Mouse (Mus musculus) liver, embryonic 16.5 days (tissue): ENCODE measurements at regions not wholly inside any gene's neighbourhood (a gene's known extent, or its start where the extent isn't known, plus 50 kb on each side); places are given as distances from the start of the nearest gene placed in this dataset.

Experiments
- ATAC-seq: fragments of 200-750 bp; cut with Nextera tagmentation; 2 replicates; pipeline ENCODE4 v1.8.0; 2017; ENCODE audit warnings: low read depth, mild to moderate bottlenecking, moderate number of reproducible peaks, moderate library complexity
- H3K27ac ChIP-seq: fragments of 300-500 bp; sonication (generic); 2 replicates; pipeline ENCODE4 v1.5.1; 2014; ENCODE audit warnings: mild to moderate bottlenecking, low read length
- H3K27me3 ChIP-seq: fragments of 300-500 bp; sonication (generic); 2 replicates; pipeline ENCODE4 v1.6.1; 2014; ENCODE audit warnings: low read depth, low read length, mixed read lengths; ENCODE audit not compliant: control insufficient read depth, insufficient read depth
- H3K36me3 ChIP-seq: fragments of 300-500 bp; sonication (generic); 2 replicates; pipeline ENCODE4 v1.6.1; 2014; ENCODE audit warnings: mild to moderate bottlenecking; ENCODE audit not compliant: control insufficient read depth, insufficient read depth
- H3K4me1 ChIP-seq: fragments of 300-500 bp; sonication (generic); 2 replicates; pipeline ENCODE4 v1.6.1; 2014; ENCODE audit warnings: low read depth, low read length, mixed read lengths; ENCODE audit not compliant: control insufficient read depth
- H3K4me2 ChIP-seq: fragments of 300-500 bp; sonication (generic); 2 replicates; pipeline ENCODE4 v1.6.1; 2014; ENCODE audit warnings: low read depth, low read length, mixed read lengths
- H3K4me3 ChIP-seq: fragments of 300-500 bp; sonication (generic); 2 replicates; pipeline ENCODE4 v1.5.1; 2014; ENCODE audit warnings: low read depth, mild to moderate bottlenecking, low read length
- H3K9ac ChIP-seq: fragments of 300-500 bp; sonication (generic); 2 replicates; pipeline ENCODE4 v1.6.1; 2014; ENCODE audit warnings: low read depth, low read length
- H3K9me3 ChIP-seq: fragments of 300-500 bp; sonication (generic); replicated peaks from 2 replicates; pipeline ENCODE4 v1.6.1; 2016; ENCODE audit warnings: low read length; ENCODE audit not compliant: control insufficient read depth
- WGBS: fragments of 180-500 bp; shearing (Covaris S2); extraction: QIAGEN DNeasy Blood & Tissue Kit; methylation state at CpG from one replicate; pipeline ENCODE4 v1.1.7; 2014; ENCODE audit not compliant: insufficient replicate concordance; 5-methylcytosine and 5-hydroxymethylcytosine counted together

DNA sequence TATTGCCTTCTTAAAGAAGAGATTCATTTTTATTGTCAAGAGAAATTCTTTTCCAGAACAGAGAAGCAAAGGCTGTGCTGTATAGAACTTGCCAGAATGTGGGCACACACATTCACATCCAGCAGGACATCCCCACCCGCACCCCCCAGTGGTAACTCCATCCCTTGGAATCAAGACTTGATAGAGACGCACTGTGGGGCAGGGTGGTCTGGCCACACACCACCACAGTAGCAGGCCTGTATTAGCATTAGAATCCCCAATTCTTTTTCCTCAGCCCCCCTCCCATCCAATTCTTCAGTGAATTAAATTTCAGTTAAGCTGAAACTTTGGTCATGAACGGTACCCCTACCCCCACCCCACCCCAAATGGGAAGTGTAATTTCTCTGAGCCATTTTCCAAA lies 92.5 kb upstream of the Dio3 start:
- Histone ChIP-seq H3K4me2 (no peak overlapping the region), H3K9ac (no peak overlapping the region), H3K4me3 (no peak overlapping the region), H3K36me3 (no peaks in the 10 kb centered on the region), H3K27me3 (peaks cover 43% of the 10 kb centered on the region), H3K9me3 (no peaks in the 10 kb centered on the region), H3K4me1 (no peaks in the 10 kb centered on the region), H3K27ac (no peak overlapping the region)
- ATAC-seq = no peak
- 31% methylated on average over 3 of the region's 3 CpGs for WGBS

DNA sequence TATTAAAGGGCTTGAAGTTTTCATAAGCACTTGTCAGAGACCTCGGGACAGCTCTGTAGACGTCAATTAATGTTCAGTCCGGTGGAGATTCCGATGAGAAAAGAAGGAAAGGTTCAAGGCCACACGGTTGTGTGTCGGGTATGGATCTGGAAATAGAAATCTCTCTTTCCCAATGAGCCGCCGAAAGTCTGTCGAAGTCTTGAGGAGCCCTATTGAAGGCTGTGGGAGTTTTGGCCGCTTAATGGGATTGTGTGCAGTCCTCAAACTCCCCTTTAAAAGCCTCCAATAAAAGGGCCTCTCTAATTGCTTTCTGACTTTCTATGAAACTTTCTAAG lies 92.0 kb upstream of the Dio3 start:
- Histone ChIP-seq H3K36me3 (no peaks in the 10 kb centered on the region), H3K4me3 (no peak overlapping the region), H3K27ac (no peak overlapping the region), H3K9me3 (no peaks in the 10 kb centered on the region), H3K9ac (no peak overlapping the region), H3K4me1 (no peaks in the 10 kb centered on the region), H3K4me2 (no peak overlapping the region), H3K27me3 (peaks cover 43% of the 10 kb centered on the region)
- no peak for ATAC-seq
- WGBS = 9% methylated on average over 10 of the region's 10 CpGs

DNA sequence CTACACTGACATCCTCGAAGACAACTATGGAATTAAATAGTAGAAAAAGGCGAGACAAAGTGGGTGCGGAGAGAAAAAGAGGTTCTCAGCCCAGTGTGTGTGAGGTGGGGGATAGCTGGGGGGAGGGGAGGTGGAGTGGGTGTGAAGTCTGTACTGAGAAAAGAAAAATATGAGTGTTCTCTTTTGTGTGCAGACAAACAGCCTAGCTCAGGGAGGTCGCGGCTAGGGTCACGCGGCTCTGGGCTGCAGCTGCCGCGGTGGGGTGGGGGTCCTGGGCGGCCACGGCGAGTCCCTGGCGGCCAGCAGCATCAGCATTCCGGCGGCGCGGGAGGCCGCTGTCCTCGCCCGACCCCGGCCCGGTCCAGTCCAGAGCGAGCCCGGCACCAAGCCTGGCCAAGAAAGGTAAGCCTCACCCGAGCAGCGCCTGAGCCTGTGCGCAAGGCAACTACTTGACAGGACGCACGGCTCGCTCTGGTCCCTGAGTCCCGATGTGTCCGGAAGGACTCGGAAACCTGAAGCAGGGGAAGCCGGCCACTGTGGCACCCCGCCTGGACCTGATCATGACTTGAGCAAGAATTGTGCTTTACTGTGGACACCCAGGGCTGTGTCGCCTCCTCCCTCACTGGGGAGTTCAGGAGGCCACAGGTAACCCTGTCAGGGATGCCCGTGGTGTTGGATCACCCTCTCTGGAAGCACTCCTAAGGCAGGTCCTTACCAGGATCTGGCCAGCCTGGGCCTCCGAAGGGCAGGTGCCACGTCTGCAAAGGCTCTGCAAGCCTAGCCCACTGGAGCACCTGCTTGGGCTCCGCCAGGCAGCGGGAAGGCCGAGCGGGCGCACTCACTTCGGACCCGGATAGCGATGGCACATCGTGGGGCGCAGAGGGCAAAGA lies 91.4 kb upstream of the Dio3 start:
- Histone ChIP-seq H3K9me3 (no peaks in the 10 kb centered on the region), H3K27ac (no peak overlapping the region), H3K4me2 (no peak overlapping the region), H3K27me3 (peaks cover 43% of the 10 kb centered on the region), H3K36me3 (no peaks in the 10 kb centered on the region), H3K9ac (no peak overlapping the region), H3K4me3 (no peak overlapping the region), H3K4me1 (no peaks in the 10 kb centered on the region)
- 4% methylated on average over 49 of the region's 49 CpGs for WGBS
- no peak for ATAC-seq

DNA sequence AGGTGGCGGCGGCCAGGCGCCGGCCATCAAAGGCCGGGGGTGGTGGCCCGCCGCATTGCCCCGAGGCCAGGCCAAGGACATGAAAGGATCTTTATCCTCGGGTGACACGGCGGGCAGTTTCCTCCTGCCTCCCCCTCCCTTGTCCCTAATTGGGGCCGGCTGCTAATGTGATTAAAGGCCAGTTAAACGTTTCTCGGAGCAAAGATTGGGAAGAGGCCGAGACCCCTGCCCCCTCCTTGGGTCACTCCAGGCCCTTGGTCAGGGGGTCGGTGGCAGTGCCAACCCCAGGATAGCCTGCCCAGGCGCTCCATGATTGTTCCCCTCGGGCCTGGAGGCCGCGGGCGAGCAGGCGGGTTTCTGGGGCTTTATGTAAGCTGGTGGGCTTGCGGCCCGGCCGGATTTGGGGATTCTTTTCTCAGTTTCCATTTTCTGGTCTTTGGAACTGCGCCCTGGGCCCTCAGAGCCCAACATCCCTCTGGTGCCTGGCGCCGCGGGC lies 90.7 kb upstream of the Dio3 start:
- no peaks in the 10 kb centered on the region for H3K4me1 ChIP-seq
- H3K9ac ChIP-seq = no peak overlapping the region
- no peak overlapping the region for H3K27ac ChIP-seq
- H3K9me3 ChIP-seq = no peaks in the 10 kb centered on the region
- ATAC-seq = no peak
- H3K4me2 ChIP-seq = no peak overlapping the region
- H3K4me3 ChIP-seq = no peak overlapping the region
- WGBS = 2% methylated on average over 29 of the region's 29 CpGs
- peaks cover 43% of the 10 kb centered on the region for H3K27me3 ChIP-seq
- H3K36me3 ChIP-seq = no peaks in the 10 kb centered on the region

DNA sequence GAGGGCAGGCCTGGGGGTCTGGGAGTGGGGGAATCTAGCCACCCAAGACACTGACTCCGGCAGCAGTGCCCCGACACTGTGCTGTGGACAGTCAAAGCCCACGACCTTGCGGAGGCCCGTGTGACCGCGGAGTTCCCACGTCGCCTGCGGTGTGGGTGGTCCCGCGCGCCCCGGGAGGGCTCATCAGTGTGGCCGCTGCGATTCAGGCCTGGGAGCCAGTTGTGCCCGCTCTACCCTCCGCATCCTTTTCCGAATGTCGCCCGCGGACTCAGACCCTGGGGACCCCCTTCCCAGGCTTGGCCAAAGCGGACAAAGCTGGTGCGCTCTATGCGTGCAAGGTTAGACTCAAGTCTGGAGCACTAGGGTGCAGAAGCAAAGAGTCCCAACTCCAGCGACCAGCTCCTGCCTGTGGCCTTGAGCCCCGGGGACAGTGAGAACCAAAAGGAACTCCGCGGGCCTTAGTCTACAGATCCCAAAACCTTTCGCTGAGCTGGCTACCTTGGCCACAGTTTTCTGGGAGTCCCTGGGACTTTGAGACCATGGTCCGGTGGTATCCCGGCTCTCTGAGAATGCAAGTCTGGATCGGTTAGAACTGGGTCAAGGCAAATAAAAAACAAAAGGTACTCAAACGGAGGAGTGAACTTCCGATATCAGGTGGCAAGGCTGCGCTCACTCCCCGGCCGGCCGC lies 90.1 kb upstream of the Dio3 start:
- no peak for ATAC-seq
- Histone ChIP-seq H3K27ac (no peak overlapping the region), H3K27me3 (peaks cover 43% of the 10 kb centered on the region), H3K9ac (no peak overlapping the region), H3K4me1 (no peaks in the 10 kb centered on the region), H3K4me2 (no peak overlapping the region), H3K4me3 (no peak overlapping the region), H3K36me3 (no peaks in the 10 kb centered on the region), H3K9me3 (no peaks in the 10 kb centered on the region)
- 2% methylated on average over 39 of the region's 39 CpGs for WGBS

DNA sequence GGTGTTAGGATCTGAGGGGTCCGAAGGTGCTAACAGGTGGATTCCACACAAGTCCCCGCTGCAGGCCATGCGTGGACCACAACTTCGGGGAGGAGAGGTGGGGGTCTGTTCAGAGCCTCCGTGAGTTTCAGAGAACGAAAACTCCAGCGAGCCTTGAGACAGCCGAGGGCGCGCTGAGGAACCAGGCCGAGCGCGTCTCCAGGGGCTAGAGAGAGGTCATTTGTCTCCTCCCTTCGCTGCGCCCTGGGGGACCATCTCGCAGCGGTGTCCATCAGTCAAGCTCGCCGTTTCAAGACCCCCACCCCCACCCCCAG lies 89.6 kb upstream of the Dio3 start:
- 2% methylated on average over 19 of the region's 19 CpGs for WGBS
- Histone ChIP-seq H3K9me3 (no peaks in the 10 kb centered on the region), H3K27me3 (peaks cover 43% of the 10 kb centered on the region), H3K36me3 (no peaks in the 10 kb centered on the region), H3K4me3 (no peak overlapping the region), H3K4me2 (no peak overlapping the region), H3K27ac (no peak overlapping the region), H3K4me1 (no peaks in the 10 kb centered on the region), H3K9ac (no peak overlapping the region)
- ATAC-seq = no peak

DNA sequence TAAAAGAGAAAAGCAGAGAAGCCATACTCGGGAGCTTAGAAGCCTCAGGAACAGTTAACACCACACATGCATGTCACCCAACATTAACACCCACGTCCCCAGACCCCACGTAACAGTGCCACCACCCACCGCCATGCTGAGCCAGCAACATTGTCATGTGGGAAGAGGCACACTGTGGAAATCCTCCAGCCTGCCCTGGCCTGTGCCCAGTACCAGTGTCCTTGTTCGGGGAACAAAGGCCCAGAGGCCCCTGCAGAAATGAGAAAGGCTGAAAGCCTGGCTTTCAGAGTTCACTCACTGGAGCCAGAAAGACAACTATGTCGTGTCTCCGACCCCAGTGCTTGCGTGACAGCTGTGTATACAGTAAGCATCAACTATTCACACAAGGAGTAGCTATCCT lies 86.7 kb upstream of the Dio3 start:
- Histone ChIP-seq H3K4me1 (no peaks in the 10 kb centered on the region), H3K27ac (no peak overlapping the region), H3K36me3 (no peaks in the 10 kb centered on the region), H3K4me3 (no peak overlapping the region), H3K9ac (no peak overlapping the region), H3K27me3 (peaks cover 32% of the 10 kb centered on the region), H3K4me2 (no peak overlapping the region), H3K9me3 (no peaks in the 10 kb centered on the region)
- ATAC-seq = no peak
- 52% methylated on average over 8 of the region's 8 CpGs for WGBS

DNA sequence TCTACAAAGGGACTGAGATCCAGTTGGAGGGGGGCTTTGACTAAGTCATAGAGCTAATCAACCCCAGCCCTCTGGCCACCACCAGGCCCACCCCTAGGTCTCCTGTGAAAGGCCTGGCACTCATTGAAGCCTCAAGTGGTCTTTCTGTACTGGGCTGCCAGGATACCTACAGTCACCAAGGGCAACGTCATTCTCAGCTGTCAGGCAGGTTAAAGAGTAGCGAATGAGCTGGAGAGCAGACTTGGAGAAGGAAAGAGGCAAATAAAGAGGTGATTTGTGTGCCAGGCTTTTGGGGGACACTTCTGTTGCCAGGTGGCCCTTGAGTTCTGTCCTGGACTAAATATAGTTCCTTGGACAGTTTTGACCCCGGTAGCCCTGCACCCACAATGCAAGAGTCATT lies 81.5 kb upstream of the Dio3 start:
- no peaks in the 10 kb centered on the region for H3K27me3 ChIP-seq
- H3K4me1 ChIP-seq = no peaks in the 10 kb centered on the region
- 70% methylated on average over 3 of the region's 3 CpGs for WGBS
- no peaks in the 10 kb centered on the region for H3K9me3 ChIP-seq
- ATAC-seq = no peak
- H3K27ac ChIP-seq = no peak overlapping the region
- no peak overlapping the region for H3K4me2 ChIP-seq
- H3K4me3 ChIP-seq = no peak overlapping the region
- H3K9ac ChIP-seq = no peak overlapping the region
- H3K36me3 ChIP-seq = no peaks in the 10 kb centered on the region

DNA sequence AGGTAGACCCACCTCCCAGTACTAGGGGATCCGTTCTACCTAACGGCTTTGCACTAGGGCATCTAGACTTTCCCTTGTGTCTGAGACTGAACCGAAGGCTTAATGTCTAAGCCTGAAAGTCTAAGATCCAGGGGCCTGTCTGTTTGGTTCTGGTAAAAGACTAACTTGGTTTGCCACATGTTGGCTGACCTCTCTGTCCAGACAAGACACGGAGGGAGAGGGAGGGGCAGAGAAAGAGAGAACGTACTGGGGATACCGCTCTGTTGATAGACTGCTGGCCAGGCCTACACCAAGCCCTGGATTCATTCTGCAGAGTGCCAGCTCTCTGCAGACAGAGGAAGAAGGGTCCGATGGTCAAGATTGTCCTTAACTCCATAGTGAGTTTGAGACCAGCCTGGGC lies 78.4 kb upstream of the Dio3 start:
- Histone ChIP-seq H3K9me3 (no peaks in the 10 kb centered on the region), H3K36me3 (no peaks in the 10 kb centered on the region), H3K4me1 (peaks cover 3% of the 10 kb centered on the region), H3K27me3 (no peaks in the 10 kb centered on the region), H3K9ac (no peak overlapping the region), H3K4me3 (no peak overlapping the region), H3K27ac (no peak overlapping the region), H3K4me2 (no peak overlapping the region)
- WGBS = 76% methylated on average over 7 of the region's 7 CpGs
- no peak for ATAC-seq
